Mouse (Mus musculus): ENCODE measurements around the gene Heatr4. TPM values are rescaled to one million over a fixed set of nuclear protein-coding genes. Genes with fewer than 3 reads are reported as not detected.
"Not testable (repeated sequence)": the region's sequence is repeated elsewhere in the genome, so short reads cannot be mapped to it uniquely, and the experiment has no call there.

Heatr4 gene
- total and polyA plus RNA-seq, 2 experiments from 2014 or later = 0.16 TPM; not detected in 1

GRCm38 (mm10) chr12:84010201-84010600, 25.5 kb upstream of the Heatr4 start:
- DNase-seq (ENCODE audit: low spot score) = no peak
- H3K27ac ChIP-seq = peak overlapping the region; percentile 82
- ATAC-seq = no peak
- no peaks in the 10 kb centered on the region for H3K36me3 ChIP-seq (ENCODE audit: insufficient read depth, low read length)
- no peaks in the 10 kb centered on the region for H3K9me3 ChIP-seq (ENCODE audit: low read length)
- peak overlapping the region; percentile 45 for H3K4me3 ChIP-seq (ENCODE audit: low read length)
- H3K4me2 ChIP-seq (ENCODE audit: low read depth, low read length) = peak overlapping the region; percentile 56
- no peak for TF ChIP-seq CTCF (IDR thresholded peaks at IDR 0.05; ENCODE audit: low read depth)
- H3K4me1 ChIP-seq (ENCODE audit: insufficient read depth, low read length) = peaks cover 10% of the 10 kb centered on the region
- H3K27me3 ChIP-seq (ENCODE audit: insufficient read depth, low read length) = no peaks in the 10 kb centered on the region
- 59% methylated on average over 3 of the region's 3 CpGs for WGBS
- H3K9ac ChIP-seq (replicated peaks; ENCODE audit: low read length) = peak overlapping the region; percentile 0; the same call in 1 of the 2 replicates

GRCm38 (mm10) chr12:84009171-84009965, 24.7 kb upstream of the Heatr4 start, which contains the start of gene Acot1:
TSS of gene Acot1 (plus strand) at chr12:84009490.
- Histone ChIP-seq H3K4me2 (ENCODE audit: low read depth, low read length) (peak within 1 kb of the TSS; percentile 56), H3K27ac (peak within 1 kb of the TSS; percentile 82), H3K9ac (replicated peaks; ENCODE audit: low read length) (peak within 1 kb of the TSS; percentile 56), H3K4me3 (ENCODE audit: low read length) (peak within 1 kb of the TSS; percentile 45), H3K4me1 (ENCODE audit: insufficient read depth, low read length) (peaks cover 10% of the 10 kb centered on the region)
- H3K9me3 ChIP-seq (ENCODE audit: low read length); H3K36me3 ChIP-seq (ENCODE audit: insufficient read depth, low read length); H3K27me3 ChIP-seq (ENCODE audit: insufficient read depth, low read length): not testable (repeated sequence)
- DNase-seq (ENCODE audit: low spot score) (peak; percentile 84), ATAC-seq (peak; percentile 96)
- WGBS = 0% methylated on average over 53 of the region's 70 CpGs

GRCm38 (mm10) chr12:84008729-84009128, 24.1 kb upstream of the Heatr4 start:
- H3K9ac ChIP-seq (replicated peaks; ENCODE audit: low read length) = no peak overlapping the region
- peak overlapping the region; percentile 56 for H3K4me2 ChIP-seq (ENCODE audit: low read depth, low read length)
- TF ChIP-seq CTCF (IDR thresholded peaks at IDR 0.05; ENCODE audit: low read depth) = no peak
- peak overlapping the region; percentile 82 for H3K27ac ChIP-seq
- WGBS = 36% methylated on average over 8 of the region's 8 CpGs
- peaks cover 10% of the 10 kb centered on the region for H3K4me1 ChIP-seq (ENCODE audit: insufficient read depth, low read length)
- H3K36me3 ChIP-seq (ENCODE audit: insufficient read depth, low read length) = no peaks in the 10 kb centered on the region
- no peaks in the 10 kb centered on the region for H3K27me3 ChIP-seq (ENCODE audit: insufficient read depth, low read length)
- no peaks in the 10 kb centered on the region for H3K9me3 ChIP-seq (ENCODE audit: low read length)
- ATAC-seq (peak; percentile 36; the same call in 1 of the 2 replicates), DNase-seq (ENCODE audit: low spot score) (no peak)
- H3K4me3 ChIP-seq (ENCODE audit: low read length) = peak overlapping the region; percentile 45

- Histone ChIP-seq H3K36me3 (ENCODE audit: insufficient read depth, low read length) (no peaks in the 10 kb centered on the region), H3K27me3 (ENCODE audit: insufficient read depth, low read length) (no peaks in the 10 kb centered on the region), H3K9me3 (ENCODE audit: low read length) (no peaks in the 10 kb centered on the region), H3K4me2 (ENCODE audit: low read depth, low read length) (peak overlapping the region; percentile 56), H3K27ac (peak overlapping the region; percentile 82), H3K4me3 (ENCODE audit: low read length) (no peak overlapping the region), H3K4me1 (ENCODE audit: insufficient read depth, low read length) (peaks cover 10% of the 10 kb centered on the region), H3K9ac (replicated peaks; ENCODE audit: low read length) (no peak overlapping the region)
- no peak for ATAC-seq
- no peak for DNase-seq (ENCODE audit: low spot score)
- 88% methylated on average over 8 of the region's 12 CpGs for WGBS
- no peak for TF ChIP-seq CTCF (IDR thresholded peaks at IDR 0.05; ENCODE audit: low read depth)
Measured at GRCm38 (mm10) chr12:84008251-84008650, 23.6 kb upstream of the Heatr4 start.

DNA sequence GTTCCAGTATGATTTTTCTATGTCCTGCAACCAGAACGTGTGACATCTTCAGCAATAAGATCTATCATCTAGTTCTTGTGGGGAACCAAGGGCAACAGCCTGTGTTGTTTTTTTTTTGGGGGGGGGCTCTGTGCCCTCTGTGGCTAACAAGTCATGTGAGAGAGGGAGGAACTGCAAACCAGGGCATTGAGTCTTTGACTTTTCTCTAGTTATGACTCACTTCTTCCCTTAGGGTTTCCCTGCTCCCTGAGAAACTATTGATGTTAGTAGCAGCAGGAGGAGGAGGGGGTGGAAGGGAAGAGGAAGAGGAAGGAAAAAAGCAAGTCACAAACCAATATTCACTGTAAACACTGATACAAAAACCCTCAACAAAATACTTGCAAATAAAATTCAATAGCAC, 19.2 kb upstream of the Heatr4 start:
- H3K9me3 ChIP-seq (ENCODE audit: low read length) = 0 out of 2 replicates have a peak, but pooled peaks cover 3% of the 10 kb centered on the region
- ATAC-seq (no peak), DNase-seq (ENCODE audit: low spot score) (no peak)
- no peak for TF ChIP-seq CTCF (IDR thresholded peaks at IDR 0.05; ENCODE audit: low read depth)
- no peaks in the 10 kb centered on the region for H3K36me3 ChIP-seq (ENCODE audit: insufficient read depth, low read length)
- WGBS = 84% methylated on average over 1 of the region's 1 CpGs
- no peak overlapping the region for H3K27ac ChIP-seq
- no peaks in the 10 kb centered on the region for H3K27me3 ChIP-seq (ENCODE audit: insufficient read depth, low read length)
- H3K4me2 ChIP-seq (ENCODE audit: low read depth, low read length) = no peak overlapping the region
- H3K9ac ChIP-seq (replicated peaks; ENCODE audit: low read length) = no peak overlapping the region
- H3K4me3 ChIP-seq (ENCODE audit: low read length) = no peak overlapping the region
- no peaks in the 10 kb centered on the region for H3K4me1 ChIP-seq (ENCODE audit: insufficient read depth, low read length)

DNA sequence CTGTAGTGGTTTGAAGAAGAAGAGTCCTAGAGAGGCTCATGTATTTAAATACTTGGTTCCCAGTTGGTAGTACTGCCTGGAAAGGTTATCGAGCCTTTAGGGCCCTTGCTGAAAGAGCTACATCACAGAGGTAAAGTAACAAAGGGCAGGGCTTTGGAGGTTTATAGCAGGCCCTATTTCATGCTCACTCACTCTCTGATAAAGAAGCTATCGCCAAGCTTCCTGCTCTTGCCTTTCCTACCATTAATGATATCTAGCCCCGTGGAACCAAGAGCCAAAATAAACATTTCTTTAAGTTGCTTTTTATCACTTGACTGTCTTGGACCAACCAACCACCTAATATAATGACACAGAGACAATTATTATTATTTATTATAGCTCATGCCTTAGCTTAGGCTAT, 15.8 kb upstream of the Heatr4 start:
- no peaks in the 10 kb centered on the region for H3K27me3 ChIP-seq (ENCODE audit: insufficient read depth, low read length)
- DNase-seq (ENCODE audit: low spot score) (no peak), ATAC-seq (no peak)
- peaks cover 4% of the 10 kb centered on the region; the same call in 1 of the 2 replicates for H3K4me1 ChIP-seq (ENCODE audit: insufficient read depth, low read length)
- 0 out of 2 replicates have a peak, but pooled peaks cover 3% of the 10 kb centered on the region for H3K9me3 ChIP-seq (ENCODE audit: low read length)
- 90% methylated on average over 3 of the region's 3 CpGs for WGBS
- H3K4me2 ChIP-seq (ENCODE audit: low read depth, low read length) = no peak overlapping the region
- no peak for TF ChIP-seq CTCF (IDR thresholded peaks at IDR 0.05; ENCODE audit: low read depth)
- H3K36me3 ChIP-seq (ENCODE audit: insufficient read depth, low read length) = no peaks in the 10 kb centered on the region
- H3K27ac ChIP-seq = no peak overlapping the region
- no peak overlapping the region for H3K4me3 ChIP-seq (ENCODE audit: low read length)
- no peak overlapping the region for H3K9ac ChIP-seq (replicated peaks; ENCODE audit: low read length)

GRCm38 (mm10) chr12:83999237-83999636, 14.6 kb upstream of the Heatr4 start:
- not testable (repeated sequence) for H3K4me1 ChIP-seq (ENCODE audit: insufficient read depth, low read length); H3K9ac ChIP-seq (replicated peaks; ENCODE audit: low read length); H3K27me3 ChIP-seq (ENCODE audit: insufficient read depth, low read length); H3K36me3 ChIP-seq (ENCODE audit: insufficient read depth, low read length); H3K4me3 ChIP-seq (ENCODE audit: low read length); H3K4me2 ChIP-seq (ENCODE audit: low read depth, low read length); H3K27ac ChIP-seq; H3K9me3 ChIP-seq (ENCODE audit: low read length)
- peak; percentile 58; the same call in 1 of the 2 replicates for ATAC-seq
- peak; percentile 60 for DNase-seq (ENCODE audit: low spot score)
- WGBS = 53% methylated on average over 8 of the region's 8 CpGs
